Mouse (Mus musculus): ENCODE results near the gene Plxnc1.

Gene Plxnc1

GRCm38 (mm10) chr10:94947915-94948675 is 3.5 kb upstream of the Plxnc1 start:
- DNase-seq (ENCODE audit: extremely low spot score), result no peak

DNA sequence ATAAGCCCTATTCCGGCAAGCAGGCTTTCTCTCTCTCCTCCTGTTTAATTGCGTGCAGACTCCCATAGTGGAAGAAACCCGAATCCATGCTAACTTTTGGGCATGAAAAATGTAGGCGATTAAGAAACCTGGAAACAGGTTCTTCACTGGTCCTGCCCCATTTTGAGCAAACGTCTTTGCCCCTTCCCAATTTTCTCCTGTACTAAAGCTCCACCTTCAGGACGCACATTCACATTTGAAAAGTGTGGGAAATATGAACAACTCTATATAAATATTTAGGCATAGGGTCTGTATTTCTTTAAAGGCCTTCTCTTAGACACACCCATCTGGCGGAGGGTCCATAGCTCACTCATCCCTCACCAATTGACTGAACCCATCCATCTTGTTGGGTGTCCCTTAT is 2.8 kb upstream of the Plxnc1 start:
- no peak for DNase-seq (ENCODE audit: extremely low spot score)

DNA sequence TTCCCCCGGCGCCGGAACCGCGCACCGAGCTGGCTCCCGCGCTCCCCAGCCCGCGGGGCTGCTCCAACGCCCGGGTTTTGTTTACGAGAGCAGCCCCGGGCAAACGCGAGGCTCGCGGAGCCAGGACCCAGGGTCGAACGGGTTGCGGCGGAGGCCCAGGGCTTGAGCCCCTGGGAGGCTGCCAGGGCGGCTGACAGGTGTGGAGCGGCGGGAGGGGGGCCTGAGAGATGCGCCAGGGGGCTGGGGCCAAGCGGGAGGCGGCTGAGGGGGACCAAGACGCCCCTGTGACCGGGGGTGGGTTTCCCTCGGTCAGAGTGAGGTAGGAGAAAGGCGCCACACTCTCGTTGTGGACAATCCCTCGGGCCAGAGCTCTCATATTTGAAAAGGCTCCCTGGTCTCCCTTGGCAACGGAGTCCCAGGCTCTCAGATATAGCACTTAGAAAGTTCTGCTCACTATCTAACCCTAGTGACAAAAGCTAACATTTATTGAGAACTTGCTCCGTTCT is 624 bp upstream of the Plxnc1 start:
- DNase-seq (ENCODE audit: extremely low spot score), result peak; percentile 75

DNA sequence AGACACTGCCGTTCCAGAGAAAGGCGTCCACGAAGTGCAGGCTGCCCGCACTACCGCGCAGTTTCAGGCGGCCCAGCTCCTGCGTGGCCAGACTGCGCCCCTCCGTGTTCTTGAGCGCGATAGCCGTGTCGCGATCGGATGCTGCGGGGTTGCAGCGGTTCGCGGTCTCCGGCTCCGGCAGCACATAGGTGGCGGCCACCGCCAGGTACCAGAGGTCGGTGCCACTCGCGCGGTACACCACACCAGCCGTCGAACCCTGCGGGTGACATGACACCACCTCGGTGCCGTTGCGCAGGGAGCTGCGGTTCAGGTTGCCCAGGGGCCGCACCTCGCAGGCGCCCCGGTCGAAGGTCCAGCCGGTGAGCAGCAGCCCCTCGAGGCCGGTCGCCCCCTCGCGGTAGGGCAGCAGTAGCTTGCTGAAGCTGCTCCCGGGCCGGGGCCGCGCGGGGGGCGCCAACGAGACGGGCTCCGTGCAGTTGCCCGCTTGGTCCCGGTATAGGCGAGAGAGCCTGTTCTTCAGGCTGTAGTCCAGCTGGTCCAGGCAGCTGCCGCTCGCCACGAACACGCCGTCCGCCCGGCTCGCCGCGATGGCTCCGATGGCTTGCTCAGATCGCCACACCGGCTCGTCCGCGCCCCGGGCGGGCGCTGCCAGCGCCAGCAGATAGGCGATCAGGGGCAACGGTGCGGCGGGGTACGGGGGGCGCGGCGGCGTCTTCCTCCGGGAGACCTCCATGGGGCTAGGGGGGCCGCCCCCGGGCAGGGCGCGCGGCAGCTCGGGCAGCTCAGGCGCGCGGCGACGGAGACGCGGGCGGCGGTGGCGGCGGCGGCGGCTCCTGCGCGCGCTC is 567 bp downstream of the Plxnc1 start:
- DNase-seq (ENCODE audit: extremely low spot score), result peak; percentile 79

DNA sequence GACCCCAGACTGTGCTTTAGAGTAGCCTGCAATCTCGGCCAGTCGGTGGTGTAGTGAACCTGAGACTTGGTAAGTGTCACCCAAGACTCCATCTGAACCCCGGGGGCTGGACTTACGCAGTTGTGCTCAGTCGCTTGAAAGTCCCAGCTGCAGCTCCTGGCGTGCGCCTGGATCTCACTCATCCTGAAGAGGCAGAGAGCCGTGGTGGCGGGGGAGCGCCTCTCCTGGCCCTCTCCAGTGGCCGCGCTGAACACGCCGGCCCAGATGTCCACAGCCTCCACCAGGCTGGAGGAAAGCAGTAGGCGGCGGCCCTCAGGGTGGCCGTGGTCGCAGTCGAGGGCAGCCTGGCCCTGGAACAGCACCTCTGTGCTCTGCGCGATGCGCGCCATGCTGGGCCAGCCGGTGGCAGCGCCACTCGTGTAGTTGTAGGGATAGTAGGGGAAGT is 1.2 kb downstream of the Plxnc1 start:
- DNase-seq (ENCODE audit: extremely low spot score), result peak; percentile 52

DNA sequence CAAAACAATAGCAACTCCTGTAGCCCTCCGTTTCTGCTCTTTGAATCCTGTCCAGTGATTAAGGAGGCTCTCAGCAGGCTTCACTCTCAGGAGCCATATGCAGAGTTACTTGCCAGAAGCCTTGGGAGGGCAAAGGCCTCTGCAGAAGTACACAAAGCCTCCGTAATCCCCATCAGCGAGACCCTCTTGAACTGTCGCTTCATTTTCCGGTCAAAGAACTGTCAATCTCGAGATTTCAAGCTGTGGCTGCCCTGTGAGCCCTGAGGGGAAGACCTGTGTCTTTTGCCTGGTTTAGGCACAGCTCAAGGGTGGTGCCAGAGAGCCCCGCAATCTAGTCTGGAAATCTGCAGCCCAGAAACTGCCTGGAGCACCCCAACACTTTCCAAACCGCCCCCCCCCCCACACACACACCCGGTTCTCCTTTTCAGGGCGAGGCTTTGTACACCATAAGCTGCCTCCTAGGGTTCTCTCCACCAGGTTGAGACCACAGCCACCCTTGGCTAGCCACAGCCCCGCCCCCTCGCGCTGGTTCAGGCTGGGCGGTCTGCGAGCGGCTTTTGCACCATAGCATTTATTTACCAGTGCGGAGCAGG is 2.1 kb downstream of the Plxnc1 start:
- peak; percentile 61 for DNase-seq (ENCODE audit: extremely low spot score)

DNA sequence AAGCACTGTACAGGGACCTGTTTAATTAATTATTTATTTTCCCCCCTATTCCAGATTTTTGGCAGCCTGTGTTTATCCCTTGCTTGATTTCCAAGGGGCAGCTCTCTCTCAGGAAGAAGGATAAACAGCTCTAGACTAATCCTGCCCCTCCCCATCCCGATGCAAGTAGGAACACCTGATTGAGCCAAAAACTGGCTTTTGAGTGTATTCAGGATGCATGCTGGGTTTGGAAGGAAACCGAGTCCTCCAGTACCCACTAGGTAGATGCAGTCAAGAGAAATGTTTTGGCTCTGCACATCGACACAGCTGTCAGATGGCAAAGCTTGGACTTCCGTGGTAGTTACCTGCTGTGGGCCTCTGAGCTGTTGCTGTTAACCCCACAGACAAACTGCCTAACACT is 3.1 kb downstream of the Plxnc1 start:
- no peak for DNase-seq (ENCODE audit: extremely low spot score)

- DNase-seq (ENCODE audit: extremely low spot score), result peak; percentile 35
Observed at GRCm38 (mm10) chr10:94940786-94941185, 3.8 kb downstream of the Plxnc1 start.

DNA sequence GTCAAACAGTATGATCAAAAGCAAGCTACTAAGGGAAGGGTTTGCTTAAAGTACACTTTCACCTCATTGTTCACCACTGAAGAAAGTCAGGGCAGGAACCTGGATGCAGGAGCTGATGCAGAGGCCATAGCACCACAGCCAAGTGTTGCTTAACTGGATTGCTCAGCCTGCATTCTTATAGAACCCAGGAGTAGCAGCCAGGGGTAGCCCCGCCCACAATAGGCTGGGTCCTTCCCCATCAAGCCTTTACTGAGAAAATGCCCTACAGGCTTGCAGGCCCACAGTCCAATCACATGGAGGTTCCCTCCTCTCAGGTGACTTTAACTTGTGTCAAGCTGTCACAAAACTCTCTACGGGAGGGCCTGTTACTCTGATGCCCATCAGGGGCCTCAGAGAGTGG is 4.6 kb downstream of the Plxnc1 start:
- no peak for DNase-seq (ENCODE audit: extremely low spot score)

DNA sequence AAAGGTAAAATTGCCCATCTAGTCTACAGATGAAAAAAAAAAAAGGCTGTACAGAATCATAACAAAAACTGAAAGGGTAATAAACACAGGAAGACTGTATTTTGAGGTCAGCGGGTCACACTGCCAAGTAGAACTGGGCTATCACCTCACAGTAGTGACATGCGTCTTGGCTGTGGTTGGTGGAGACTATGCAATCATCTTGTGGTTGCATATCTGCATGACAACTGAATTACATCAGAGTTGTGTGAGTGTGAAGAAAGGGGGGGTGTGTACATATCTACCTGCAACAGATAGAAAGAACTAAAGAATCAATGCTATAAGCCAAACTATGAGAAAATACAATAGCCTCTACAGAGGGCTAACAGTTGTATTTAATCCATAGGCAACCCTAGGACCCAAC is 5.7 kb downstream of the Plxnc1 start:
- DNase-seq (ENCODE audit: extremely low spot score), result no peak

GRCm38 (mm10) chr10:94938320-94938719 is 6.3 kb downstream of the Plxnc1 start:
- DNase-seq (ENCODE audit: extremely low spot score), result no peak

GRCm38 (mm10) chr10:94935270-94935669 is 9.4 kb downstream of the Plxnc1 start:
- no peak for DNase-seq (ENCODE audit: extremely low spot score)

- DNase-seq (ENCODE audit: extremely low spot score), result no peak
Observed at GRCm38 (mm10) chr10:94934151-94934614, 10.5 kb downstream of the Plxnc1 start.

DNA sequence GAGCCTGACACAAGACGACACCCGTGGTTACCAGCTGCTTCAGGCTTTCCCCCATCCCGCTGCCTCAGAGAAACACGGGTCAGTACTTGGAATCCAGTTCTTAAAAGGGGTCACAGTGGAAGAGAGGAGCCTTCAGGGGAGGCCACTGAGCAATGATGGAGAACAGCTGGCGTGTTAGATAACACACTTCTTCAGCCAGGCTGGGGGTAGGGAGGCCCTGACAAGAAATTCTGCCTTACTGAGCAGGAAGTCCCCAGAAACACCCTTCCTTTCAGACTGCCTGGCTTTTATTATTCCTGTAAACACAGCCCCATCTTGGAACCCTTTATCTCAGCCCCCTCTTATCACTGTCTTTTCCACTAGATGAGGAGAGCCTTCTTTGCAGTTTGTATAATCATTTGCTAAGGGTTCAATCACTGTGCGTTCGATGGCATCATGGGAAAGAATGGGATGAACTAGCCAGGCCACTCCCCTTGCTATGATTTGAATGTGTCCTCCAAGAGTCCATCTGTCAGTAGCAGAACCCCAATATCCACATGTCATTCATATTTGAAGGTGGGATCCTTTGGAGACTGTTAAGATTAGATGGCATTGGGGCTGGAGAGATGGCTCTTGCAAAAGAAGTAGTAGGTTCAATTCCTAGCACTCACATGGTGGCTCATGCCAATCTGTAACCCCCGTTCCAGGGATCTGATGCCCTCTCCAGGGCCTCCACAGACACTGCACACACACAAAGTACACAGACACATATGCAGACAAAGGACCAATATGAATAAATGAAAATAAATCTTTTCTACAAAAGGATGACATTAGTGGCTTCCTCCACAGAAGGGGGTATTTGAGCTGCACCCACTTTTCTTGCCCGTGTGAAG is 12.4 kb downstream of the Plxnc1 start:
- no peak for DNase-seq (ENCODE audit: extremely low spot score)

DNA sequence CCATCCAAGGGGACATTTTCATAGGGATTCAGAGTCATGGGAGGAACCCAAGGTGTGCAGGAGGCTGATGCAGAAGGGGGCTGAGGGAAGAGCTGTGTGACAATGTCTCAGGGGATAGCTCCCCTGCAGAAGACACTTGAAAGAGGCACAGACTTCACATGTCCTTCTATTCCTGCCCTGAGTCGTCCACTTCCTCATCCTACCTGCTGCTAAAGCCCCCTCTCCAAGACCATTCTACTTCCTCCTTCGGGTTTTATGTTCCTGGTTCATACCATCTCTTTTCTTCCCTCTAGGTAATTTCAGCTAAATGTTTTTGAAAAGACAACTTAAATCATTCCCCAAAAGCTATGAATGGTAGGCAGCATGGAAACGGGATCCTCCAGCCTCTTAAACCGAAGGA is 16.5 kb downstream of the Plxnc1 start:
- DNase-seq (ENCODE audit: extremely low spot score), result no peak

DNA sequence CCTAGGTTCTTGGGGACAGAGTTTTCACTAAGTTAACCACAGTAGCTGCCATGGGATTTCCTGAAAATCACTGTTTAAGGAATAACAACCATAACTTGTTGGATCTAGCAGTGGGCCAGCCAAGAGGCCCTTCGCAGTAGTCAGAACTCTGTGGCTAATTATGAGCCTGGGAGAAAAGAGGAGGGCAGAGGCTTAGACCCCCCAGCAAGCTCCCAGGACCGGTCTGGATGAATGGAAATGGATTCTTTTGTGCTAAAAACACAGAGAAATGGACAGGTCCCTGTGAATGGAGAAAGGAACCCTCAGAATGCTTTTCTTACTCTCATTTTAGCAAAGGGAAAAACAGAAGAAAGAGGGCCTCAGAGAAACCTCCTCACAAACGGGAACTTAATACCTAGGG is 18.3 kb downstream of the Plxnc1 start:
- no peak for DNase-seq (ENCODE audit: extremely low spot score)

- DNase-seq (ENCODE audit: extremely low spot score), result no peak
Observed at GRCm38 (mm10) chr10:94924878-94925277, 19.8 kb downstream of the Plxnc1 start.

- no peak for DNase-seq (ENCODE audit: extremely low spot score)
Observed at GRCm38 (mm10) chr10:94924450-94924849, 20.2 kb downstream of the Plxnc1 start.

GRCm38 (mm10) chr10:94923337-94923762 is 21.3 kb downstream of the Plxnc1 start:
- no peak for DNase-seq (ENCODE audit: extremely low spot score)

GRCm38 (mm10) chr10:94922848-94923247 is 21.8 kb downstream of the Plxnc1 start:
- DNase-seq (ENCODE audit: extremely low spot score), result no peak

DNA sequence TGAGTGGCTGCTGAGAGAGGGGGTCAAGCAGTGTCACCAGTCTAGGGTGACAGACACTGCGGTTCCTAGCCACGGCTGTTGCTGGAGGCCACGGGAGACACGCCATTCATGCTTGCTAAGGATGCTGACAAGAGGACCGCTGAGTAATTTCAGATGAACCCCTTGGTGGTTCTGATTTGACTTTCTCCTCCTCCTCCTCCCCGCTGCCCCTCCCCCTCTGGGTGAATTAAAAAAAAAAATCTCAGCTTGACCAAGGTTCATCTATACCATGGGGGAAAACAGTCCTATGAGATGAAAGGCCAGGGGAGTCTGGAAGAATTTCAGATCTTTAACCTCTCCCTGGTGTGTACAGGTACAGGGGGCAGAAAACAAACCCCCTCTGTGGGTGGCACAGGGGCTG is 22.9 kb downstream of the Plxnc1 start:
- DNase-seq (ENCODE audit: extremely low spot score), result no peak

Measured in embryo, embryonic 9.5 days (tissue).